Mouse (Mus musculus) liver, postnatal 0 days (tissue): Measurements from ENCODE around the gene Ccdc124.

Source experiments
- CTCF ChIP-seq: sonication (generic); IDR thresholded peaks from 2 replicates; pipeline ENCODE4 v1.5.1; 2016; ENCODE audit warnings: antibody characterized with exemption, low read depth
- EP300 ChIP-seq: IDR thresholded peaks from 2 replicates; pipeline ENCODE4 v1.6.1; 2016; ENCODE audit warnings: antibody characterized with exemption, low read depth, mild to moderate bottlenecking

DNA sequence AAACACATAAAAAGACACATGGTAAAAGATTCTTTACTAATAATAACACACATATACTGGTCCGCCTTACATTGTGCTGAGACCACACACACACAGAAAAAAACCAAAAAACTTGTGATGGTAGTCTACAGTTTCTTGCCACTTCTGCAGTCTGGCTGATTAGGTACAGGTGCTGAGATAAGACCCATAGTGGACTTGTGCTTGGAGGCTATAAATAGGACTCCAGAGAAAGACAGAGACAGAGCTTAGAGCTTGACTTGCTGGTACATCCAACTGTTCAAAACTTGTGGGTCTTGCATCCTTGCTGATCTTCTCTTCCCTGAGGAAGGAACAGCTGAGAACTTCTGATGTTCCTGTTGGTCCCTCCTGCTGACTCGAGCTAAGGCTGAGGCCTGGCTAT is 33.8 kb upstream of the Ccdc124 start:
- TF ChIP-seq CTCF (no peak), EP300 (no peak)
